Mouse (Mus musculus) C2C12 (cell line): ENCODE results near the gene Ly6g6c. TPM values are rescaled to one million over a fixed set of nuclear protein-coding genes. Genes with fewer than 3 reads are reported as not detected.

Experiments used
- H3K27me3 ChIP-seq: one replicate; pipeline ENCODE4 v1.6.1; 2011; ENCODE audit not compliant: control insufficient read depth, insufficient read depth, insufficient read length
- H3K36me3 ChIP-seq: one replicate; pipeline ENCODE4 v1.6.1; 2011; ENCODE audit not compliant: control insufficient read depth, insufficient read depth
- H3K4me3 ChIP-seq: one replicate; pipeline ENCODE4 v1.5.1; 2011; ENCODE audit warnings: mild to moderate bottlenecking, control low read depth; ENCODE audit not compliant: poor library complexity, insufficient read depth, severe bottlenecking
- H3K79me2 ChIP-seq: one replicate; pipeline ENCODE4 v1.6.1; 2011; ENCODE audit not compliant: control insufficient read depth, insufficient read depth
- H3K79me3 ChIP-seq: one replicate; pipeline ENCODE4 v1.6.1; 2011; ENCODE audit warnings: low read depth, control low read depth
- H3ac ChIP-seq: one replicate; pipeline ENCODE3; 2011; ENCODE audit warnings: low read depth; ENCODE audit not compliant: control insufficient read depth, insufficient read length
- CEBPB ChIP-seq: IDR thresholded peaks from one replicate; pipeline ENCODE4 v1.6.1; 2011; ENCODE audit warnings: low read depth, mild to moderate bottlenecking, control low read depth, moderate library complexity
- CTCF ChIP-seq: IDR thresholded peaks from one replicate; pipeline ENCODE4 v1.5.1; 2011; ENCODE audit not compliant: control insufficient read depth, insufficient read depth, insufficient read length
- FOSL1 ChIP-seq: IDR thresholded peaks from one replicate; pipeline ENCODE4 v1.8.0; 2011; ENCODE audit warnings: mild to moderate bottlenecking, low read length; ENCODE audit not compliant: poor library complexity, insufficient read depth, severe bottlenecking
- MAX ChIP-seq: IDR thresholded peaks from one replicate; pipeline ENCODE4 v1.6.1; 2011; ENCODE audit warnings: mild to moderate bottlenecking, control low read depth
- MYOD1 ChIP-seq: IDR thresholded peaks from one replicate; pipeline ENCODE4 v1.6.1; 2011; ENCODE audit warnings: low read depth; ENCODE audit not compliant: control insufficient read depth, insufficient read length
- MYOG ChIP-seq: IDR thresholded peaks from one replicate; pipeline ENCODE4 v1.6.1; 2011; ENCODE audit not compliant: control insufficient read depth, insufficient read length; ENCODE audit errors: extremely low read depth
- USF1 ChIP-seq: IDR thresholded peaks from one replicate; pipeline ENCODE4 v1.6.1; 2011; ENCODE audit warnings: low read depth, mild to moderate bottlenecking, control low read depth, moderate library complexity
- long read RNA-seq, 2 experiments: library from polyadenylated mRNA; unstranded; transcript quantifications; one replicate each; pipeline ENCODE4 v2.0.0; 2019 to 2020
- polyA plus RNA-seq: library from polyadenylated mRNA; unstranded; fragments of >200 nt; fragmentation: generic; extraction: Trizol; gene quantifications from one replicate; pipeline ENCODE4 v1.2.1, GENCODE M21; 2012; ENCODE audit warnings: missing spikeins

Gene Ly6g6c
- polyA plus RNA-seq: 0.12 TPM
- long read RNA-seq, experiment 1: 0 reads
- long read RNA-seq, experiment 2: 0 reads

GRCm38 (mm10) chr17:35064951-35065947 is at the start of gene Ly6g6c:
Gene Ly6g6c, plus strand, starts transcription at chr17:35065388.
- Histone ChIP-seq H3K4me3 (no peak within 1 kb of the TSS), H3K79me3 (no peaks in the 10 kb centered on the region), H3K79me2 (no peaks in the 10 kb centered on the region), H3K36me3 (peaks cover 16% of the 10 kb centered on the region), H3ac (no peak within 1 kb of the TSS), H3K27me3 (no peaks in the 10 kb centered on the region)
- TF ChIP-seq CTCF (no peak), MYOG (no peak), FOSL1 (no peak), MYOD1 (no peak), USF1 (no peak), MAX (no peak), CEBPB (no peak)

- Histone ChIP-seq H3K27me3 (no peaks in the 10 kb centered on the region), H3K79me3 (no peaks in the 10 kb centered on the region), H3K36me3 (peaks cover 43% of the 10 kb centered on the region), H3ac (peak within 1 kb of the TSS; percentile 11), H3K79me2 (no peaks in the 10 kb centered on the region), H3K4me3 (no peak within 1 kb of the TSS)
- no peak for TF ChIP-seq MAX
- TF ChIP-seq FOSL1: no peak
- TF ChIP-seq CEBPB: no peak
- no peak for TF ChIP-seq MYOG
- no peak for TF ChIP-seq MYOD1
- no peak for TF ChIP-seq USF1
- TF ChIP-seq CTCF: no peak
Observed at GRCm38 (mm10) chr17:35016376-35016775, 48.8 kb upstream of the Ly6g6c start, which contains the start of gene Vwa7. Gene Vwa7, plus strand, starts transcription at chr17:35016579.

- Histone ChIP-seq H3ac (no peak overlapping the region), H3K36me3 (peaks cover 37% of the 10 kb centered on the region), H3K79me3 (no peaks in the 10 kb centered on the region), H3K79me2 (no peaks in the 10 kb centered on the region), H3K27me3 (no peaks in the 10 kb centered on the region), H3K4me3 (no peak overlapping the region)
- TF ChIP-seq MYOG: no peak
- TF ChIP-seq MYOD1: no peak
- TF ChIP-seq FOSL1: no peak
- TF ChIP-seq USF1: no peak
- TF ChIP-seq CEBPB: no peak
Observed at GRCm38 (mm10) chr17:35016791-35017705, 48.1 kb upstream of the Ly6g6c start.

- Histone ChIP-seq H3K27me3 (no peaks in the 10 kb centered on the region), H3ac (no peak overlapping the region), H3K79me2 (no peaks in the 10 kb centered on the region), H3K36me3 (peaks cover 32% of the 10 kb centered on the region), H3K79me3 (no peaks in the 10 kb centered on the region), H3K4me3 (no peak overlapping the region)
- TF ChIP-seq CTCF (no peak), MYOG (no peak), MAX (no peak)
Observed at GRCm38 (mm10) chr17:35017706-35018030, 47.5 kb upstream of the Ly6g6c start.

- Histone ChIP-seq H3K27me3 (no peaks in the 10 kb centered on the region), H3ac (no peak overlapping the region), H3K4me3 (no peak overlapping the region), H3K79me2 (no peaks in the 10 kb centered on the region), H3K79me3 (no peaks in the 10 kb centered on the region), H3K36me3 (peaks cover 27% of the 10 kb centered on the region)
- TF ChIP-seq CEBPB (no peak), USF1 (no peak), CTCF (no peak), MYOG (no peak), MAX (no peak), MYOD1 (no peak), FOSL1 (no peak)
Observed at GRCm38 (mm10) chr17:35018171-35018570, 47.0 kb upstream of the Ly6g6c start.
